Mouse (Mus musculus): ENCODE measurements at regions not wholly inside any gene's neighbourhood (a gene's known extent, or its start where the extent isn't known, plus 50 kb on each side); places are given as distances from the start of the nearest gene placed in this dataset.

- no peak for DNase-seq (ENCODE audit: low spot score)
Measured at GRCm38 (mm10) chr13:52378236-52378635, 152.8 kb downstream of the Diras2 start.

GRCm38 (mm10) chr13:52389271-52389670 is 141.8 kb downstream of the Diras2 start:
- DNase-seq (ENCODE audit: low spot score): no peak

GRCm38 (mm10) chr13:52395786-52396185 is 135.3 kb downstream of the Diras2 start:
- DNase-seq (ENCODE audit: low spot score): no peak

GRCm38 (mm10) chr13:52398344-52398743 is 132.7 kb downstream of the Diras2 start:
- no peak for DNase-seq (ENCODE audit: low spot score)

- no peak for DNase-seq (ENCODE audit: low spot score)
Measured at GRCm38 (mm10) chr13:52399143-52399542, 131.9 kb downstream of the Diras2 start.

GRCm38 (mm10) chr13:52403805-52404204 is 127.3 kb downstream of the Diras2 start:
- no peak for DNase-seq (ENCODE audit: low spot score)

GRCm38 (mm10) chr13:52416301-52416700 is 114.8 kb downstream of the Diras2 start:
- no peak for DNase-seq (ENCODE audit: low spot score)

- DNase-seq (ENCODE audit: low spot score): no peak
Measured at GRCm38 (mm10) chr13:52422456-52422855, 108.6 kb downstream of the Diras2 start.

GRCm38 (mm10) chr13:52428527-52428926 is 102.6 kb downstream of the Diras2 start:
- DNase-seq (ENCODE audit: low spot score): no peak

GRCm38 (mm10) chr13:52436756-52437155 is 94.3 kb downstream of the Diras2 start:
- no peak for DNase-seq (ENCODE audit: low spot score)

GRCm38 (mm10) chr13:52445513-52445912 is 85.6 kb downstream of the Diras2 start:
- no peak for DNase-seq (ENCODE audit: low spot score)

GRCm38 (mm10) chr13:52448902-52449301 is 82.2 kb downstream of the Diras2 start:
- DNase-seq (ENCODE audit: low spot score): no peak

- no peak for DNase-seq (ENCODE audit: low spot score)
Measured at GRCm38 (mm10) chr13:52451486-52451885, 79.6 kb downstream of the Diras2 start.

GRCm38 (mm10) chr13:52452291-52452690 is 78.8 kb downstream of the Diras2 start:
- no peak for DNase-seq (ENCODE audit: low spot score)
